ENCODE assay signal across 10 mouse cellular contexts in genomic region chr3:107680790-107681576, GRCm38 (mm10). TPM values are rescaled to one million over a fixed set of nuclear protein-coding genes. Genes with fewer than 3 reads are reported as not detected.
DNase-seq lines count a peak whose midpoint lies in the region; ATAC-seq lines count a peak whose summit lies in the region.
"Had no signal": no experiment of that assay in that cellular context is flagged by ENCODE, and none has a peak within 500 bp of the region (broad histone marks: within the 10 kb centered on the region; RNA-seq: fewer than 3 reads in every experiment).

No protein-coding gene starts in this region.

- H3K36me3 ChIP-seq in kidney, embryonic 16.5 days (ENCODE audit: insufficient read depth, low read length): 0 out of 2 replicates have a peak, but pooled peaks cover 5% of the 10 kb centered on the region

- 33% methylated on average over 7 of the region's 7 CpGs for WGBS in kidney, embryonic 16.5 days

- H3K4me2 ChIP-seq in kidney, embryonic 16.5 days (replicated peaks; ENCODE audit: low read depth, low read length): no peak overlapping the region

- DNase-seq in gastrocnemius, postnatal 14 days: peak; percentile 10
- no peak for DNase-seq in gastrocnemius, postnatal 36 days
- DNase-seq in ZHBTc4 (ENCODE audit: low read depth, low spot score): peak; percentile 33
- peak; percentile 28 to 43 for DNase-seq in frontal cortex, postnatal 25 days (ENCODE audit: low spot score in 2 of 2)
- peak; percentile 29 for DNase-seq in lung, postnatal 14 days
- DNase-seq in c-Kit-positive CD71-positive TER-119-positive erythroid progenitor cells, embryonic 14.5 days (ENCODE audit: low spot score): no peak

- no peak overlapping the region for H3K4me3 ChIP-seq in kidney, embryonic 16.5 days (ENCODE audit: low read length)

- no peaks in the 10 kb centered on the region for H3K27me3 ChIP-seq in kidney, embryonic 16.5 days (ENCODE audit: insufficient read depth, low read length)
- H3K27me3 ChIP-seq: Patski had no signal

- 0 out of 2 replicates have a peak overlapping the region, but pooled peaks have one; percentile 62 for H3K27ac ChIP-seq in kidney, embryonic 16.5 days (ENCODE audit: low read length)
- H3K27ac ChIP-seq: liver, embryonic 14.5 days had no signal

- peaks cover 21% of the 10 kb centered on the region for H3K4me1 ChIP-seq in kidney, embryonic 16.5 days (ENCODE audit: insufficient read depth, low read length)

- H3K9ac ChIP-seq in kidney, embryonic 16.5 days (replicated peaks; ENCODE audit: low read length): no peak overlapping the region
- H3K9ac ChIP-seq: liver, embryonic 14.5 days had no signal

- H3K9me3 ChIP-seq in kidney, embryonic 16.5 days (ENCODE audit: low read length): no peaks in the 10 kb centered on the region

- peak; percentile 78 for ATAC-seq in kidney, embryonic 16.5 days (ENCODE audit: low FRiP score, low TSS enrichment)
- no peak for ATAC-seq in activated CD4-positive, CD25-positive, alpha-beta regulatory T cell, adult 4 months
- ATAC-seq: Patski had no signal

- intact Hi-C loops in gastrocnemius, postnatal 14 days (cut with DNase I; ENCODE audit: low total_unique reads): no loop called here
- intact Hi-C loops in gastrocnemius, postnatal 36 days (cut with DNase I): no loop called here

RNA-seq across cellular contexts. Expression of gene Ahcyl1, which starts 15.4 kb away (rescaled TPM):
- 10 to 100 TPM; 37.5 to 38.9 TPM for total RNA-seq in gastrocnemius, postnatal 14 days (2021)
- total RNA-seq in gastrocnemius, postnatal 36 days (2021): 10 to 100 TPM; 25.0 to 28.9 TPM
- polyA plus RNA-seq in kidney, embryonic 16.5 days (2015; fragmentation: Nextera tagmentation; extraction: Ambion mirVana): 95.7 and 96.1 TPM in 2 replicates
- polyA plus RNA-seq in activated CD4-positive, CD25-positive, alpha-beta regulatory T cell, adult 4 months (2017; shearing (Covaris generic)): 10 to 100 TPM; 14.8 to 24.1 TPM

RNA-seq across cellular contexts. Expression of gene Strip1, which starts 49.5 kb away (rescaled TPM):
- 10 to 100 TPM; 16.9 to 19.5 TPM for total RNA-seq in gastrocnemius, postnatal 14 days (2021)
- 10 to 100 TPM; 14.4 to 14.7 TPM for total RNA-seq in gastrocnemius, postnatal 36 days (2021)
- 46.8 and 46.9 TPM in 2 replicates for polyA plus RNA-seq in kidney, embryonic 16.5 days (2015; fragmentation: Nextera tagmentation; extraction: Ambion mirVana)
- polyA plus RNA-seq in activated CD4-positive, CD25-positive, alpha-beta regulatory T cell, adult 4 months (2017; shearing (Covaris generic)): 10 to 100 TPM; 14.6 to 17.9 TPM

RNA-seq across cellular contexts. Expression of gene Gm10961, which starts 49.9 kb away (rescaled TPM):
- not detected for total RNA-seq in gastrocnemius, postnatal 14 days (2021)
- not detected for total RNA-seq in gastrocnemius, postnatal 36 days (2021)
- not detected in 2 replicates for polyA plus RNA-seq in kidney, embryonic 16.5 days (2015; fragmentation: Nextera tagmentation; extraction: Ambion mirVana)
- polyA plus RNA-seq in activated CD4-positive, CD25-positive, alpha-beta regulatory T cell, adult 4 months (2017; shearing (Covaris generic)): not detected
- polyA plus RNA-seq: liver, embryonic 14.5 days; Patski had no signal

Comparison
In these comparisons a context has a peak if more than half of its experiments do, and no peak if none do; other contexts are left out.
1. DNase-seq: peak in gastrocnemius, postnatal 14 days (single experiment), ZHBTc4 (single experiment), frontal cortex, postnatal 25 days (2 of 2) and lung, postnatal 14 days (single experiment); none in gastrocnemius, postnatal 36 days (0 of 2) and c-Kit-positive CD71-positive TER-119-positive erythroid progenitor cells, embryonic 14.5 days (single experiment).